Mouse (Mus musculus): ENCODE results near the gene Klf7. TPM values are rescaled to one million over a fixed set of nuclear protein-coding genes. Genes with fewer than 3 reads are reported as not detected.
A peak's percentile ranks its signal among the peaks of the same experiment; 100 is the strongest.

The Klf7 gene
- polyA plus RNA-seq, 1 experiment from 2014 or later: 17.9 TPM

DNA sequence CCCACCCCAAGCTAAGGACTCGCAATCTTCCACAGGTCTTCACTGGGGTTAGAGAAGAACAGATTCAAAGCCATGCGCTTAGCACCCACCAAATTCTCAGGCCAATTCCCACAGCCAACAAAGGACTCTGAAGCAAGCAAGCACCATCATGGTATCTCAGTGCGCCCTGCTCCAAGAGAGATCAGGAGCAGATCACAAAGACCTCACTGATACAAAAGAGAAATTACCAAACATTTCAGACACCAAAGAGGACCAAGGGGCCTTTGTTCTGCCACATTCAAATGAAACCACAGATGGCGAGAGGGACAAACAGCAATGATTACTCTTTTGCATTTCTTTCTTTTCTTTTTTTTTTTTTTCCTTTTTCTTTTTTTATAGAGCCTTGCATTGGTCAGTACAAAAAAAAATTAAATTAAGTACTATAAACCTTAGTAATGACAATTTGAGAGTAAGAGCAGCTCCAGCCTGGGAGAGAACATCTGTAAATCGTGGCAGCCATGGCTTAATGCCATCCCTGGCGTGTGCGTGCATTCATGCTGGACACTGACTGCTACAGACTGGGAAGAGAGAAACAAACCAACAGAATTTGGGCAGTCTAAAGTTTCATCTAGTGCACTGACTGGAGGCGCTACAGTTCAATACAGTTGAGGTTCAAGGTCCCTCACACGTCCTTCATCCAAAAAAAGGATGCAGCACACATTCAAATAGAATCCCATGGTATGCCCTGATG, 89.4 kb downstream of the Klf7 start:
- no peaks in the 10 kb centered on the region; the same call in 1 of the 2 replicates for H3K36me3 ChIP-seq (ENCODE audit: insufficient read depth, low read length)
- no peak overlapping the region for H3K4me3 ChIP-seq (replicated peaks; ENCODE audit: low read depth, low read length)
- no peak for ATAC-seq (replicated peaks; ENCODE audit: low FRiP score, low read depth)
- WGBS: 89% methylated on average over 9 of the region's 9 CpGs
- no peak for TF ChIP-seq CTCF (IDR thresholded peaks at IDR 0.05; ENCODE audit: low read depth)
- no peak overlapping the region for H3K4me2 ChIP-seq (ENCODE audit: low read length)
- no peak overlapping the region for H3K27ac ChIP-seq
- H3K9me3 ChIP-seq (replicated peaks; ENCODE audit: low read length): no peaks in the 10 kb centered on the region
- H3K9ac ChIP-seq (ENCODE audit: low read depth, low read length): no peak overlapping the region
- H3K27me3 ChIP-seq (ENCODE audit: insufficient read depth, low read length): no peaks in the 10 kb centered on the region
- H3K4me1 ChIP-seq (replicated peaks; ENCODE audit: insufficient read depth, low read length): 0 out of 2 replicates have a peak, but pooled peaks cover 6% of the 10 kb centered on the region
- no peak for DNase-seq (ENCODE audit: low spot score)

GRCm38 (mm10) chr1:64021986-64022385, 100.1 kb downstream of the Klf7 start:
- H3K27ac ChIP-seq: no peak overlapping the region
- H3K4me3 ChIP-seq (replicated peaks; ENCODE audit: low read depth, low read length): no peak overlapping the region
- WGBS: 94% methylated on average over 3 of the region's 3 CpGs
- no peaks in the 10 kb centered on the region for H3K4me1 ChIP-seq (replicated peaks; ENCODE audit: insufficient read depth, low read length)
- no peaks in the 10 kb centered on the region for H3K36me3 ChIP-seq (ENCODE audit: insufficient read depth, low read length)
- no peaks in the 10 kb centered on the region for H3K9me3 ChIP-seq (replicated peaks; ENCODE audit: low read length)
- DNase-seq (ENCODE audit: low spot score): no peak
- TF ChIP-seq CTCF (IDR thresholded peaks at IDR 0.05; ENCODE audit: low read depth): no peak
- no peak overlapping the region for H3K4me2 ChIP-seq (ENCODE audit: low read length)
- no peaks in the 10 kb centered on the region for H3K27me3 ChIP-seq (ENCODE audit: insufficient read depth, low read length)
- no peak for ATAC-seq (replicated peaks; ENCODE audit: low FRiP score, low read depth)
- H3K9ac ChIP-seq (ENCODE audit: low read depth, low read length): no peak overlapping the region

DNA sequence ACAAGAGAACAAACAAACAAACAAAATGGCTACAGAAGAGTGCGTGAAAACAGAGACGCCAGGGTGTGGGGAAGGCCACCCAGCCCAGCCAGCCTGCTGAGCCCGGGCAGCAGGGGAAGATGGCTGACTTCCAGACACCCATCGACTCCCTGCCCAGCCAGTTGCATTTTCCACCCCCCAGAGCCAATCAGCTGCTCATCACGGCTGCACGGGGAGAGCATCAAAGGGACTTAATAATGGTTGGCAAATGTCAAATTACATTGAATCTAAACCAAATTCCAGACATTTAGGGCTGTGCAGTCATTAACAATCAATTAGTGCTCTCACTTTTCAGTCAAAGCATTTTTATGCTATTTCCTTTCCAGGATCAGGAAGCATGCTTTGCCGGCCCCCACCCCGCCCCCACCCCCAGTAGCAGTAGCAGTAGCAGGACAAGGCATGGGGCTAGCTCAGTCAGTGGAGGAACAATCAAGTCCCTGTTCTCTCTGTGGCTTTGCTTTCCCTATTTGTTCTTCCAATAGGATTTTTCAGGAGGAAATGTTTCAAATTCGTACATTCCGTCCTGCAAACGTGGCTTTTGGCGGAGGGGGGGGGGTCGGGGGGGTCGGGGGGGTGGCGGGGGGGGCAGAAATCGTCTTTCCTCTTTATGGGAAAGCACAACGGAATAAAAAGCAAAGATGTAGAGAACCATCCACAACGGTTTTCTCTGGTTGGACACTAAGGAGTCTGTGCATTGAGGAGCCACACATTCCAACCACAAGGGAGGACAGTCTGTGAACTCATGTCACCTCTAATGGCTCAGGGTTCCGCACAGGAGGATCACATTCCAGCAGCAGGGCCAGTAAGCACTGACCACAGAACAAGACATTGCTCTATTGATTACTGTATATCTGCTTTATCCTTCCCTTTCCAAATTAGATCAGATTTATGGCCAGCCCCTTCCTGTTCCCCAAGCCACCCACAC, 101.1 kb downstream of the Klf7 start:
- Histone ChIP-seq H3K4me2 (ENCODE audit: low read length) (peak overlapping the region; percentile 41), H3K9ac (ENCODE audit: low read depth, low read length) (no peak overlapping the region), H3K4me1 (replicated peaks; ENCODE audit: insufficient read depth, low read length) (no peaks in the 10 kb centered on the region), H3K4me3 (replicated peaks; ENCODE audit: low read depth, low read length) (no peak overlapping the region), H3K27me3 (ENCODE audit: insufficient read depth, low read length) (no peaks in the 10 kb centered on the region), H3K36me3 (ENCODE audit: insufficient read depth, low read length) (no peaks in the 10 kb centered on the region), H3K27ac (peak overlapping the region; percentile 19), H3K9me3 (replicated peaks; ENCODE audit: low read length) (no peaks in the 10 kb centered on the region)
- peak; percentile 37; the same call in 1 of the 2 replicates for TF ChIP-seq CTCF (IDR thresholded peaks at IDR 0.05; ENCODE audit: low read depth)
- WGBS: 16% methylated on average over 19 of the region's 19 CpGs
- ATAC-seq (replicated peaks; ENCODE audit: low FRiP score, low read depth): peak; percentile 50; the same call in 1 of the 2 replicates
- DNase-seq (ENCODE audit: low spot score): peak; percentile 71

GRCm38 (mm10) chr1:64019127-64019635, 102.9 kb downstream of the Klf7 start:
- Histone ChIP-seq H3K27ac (no peak overlapping the region), H3K27me3 (ENCODE audit: insufficient read depth, low read length) (no peaks in the 10 kb centered on the region), H3K9ac (ENCODE audit: low read depth, low read length) (no peak overlapping the region), H3K4me2 (ENCODE audit: low read length) (peak overlapping the region; percentile 26; the same call in 1 of the 2 replicates), H3K9me3 (replicated peaks; ENCODE audit: low read length) (no peaks in the 10 kb centered on the region), H3K36me3 (ENCODE audit: insufficient read depth, low read length) (no peaks in the 10 kb centered on the region), H3K4me1 (replicated peaks; ENCODE audit: insufficient read depth, low read length) (no peaks in the 10 kb centered on the region), H3K4me3 (replicated peaks; ENCODE audit: low read depth, low read length) (no peak overlapping the region)
- ATAC-seq (replicated peaks; ENCODE audit: low FRiP score, low read depth): no peak
- TF ChIP-seq CTCF (IDR thresholded peaks at IDR 0.05; ENCODE audit: low read depth): no peak
- no peak for DNase-seq (ENCODE audit: low spot score)
- 59% methylated on average over 6 of the region's 6 CpGs for WGBS

- Histone ChIP-seq H3K4me3 (replicated peaks; ENCODE audit: low read depth, low read length) (no peak overlapping the region), H3K36me3 (ENCODE audit: insufficient read depth, low read length) (no peaks in the 10 kb centered on the region), H3K9ac (ENCODE audit: low read depth, low read length) (no peak overlapping the region), H3K27ac (peak overlapping the region; percentile 36; the same call in 1 of the 2 replicates), H3K27me3 (ENCODE audit: insufficient read depth, low read length) (no peaks in the 10 kb centered on the region), H3K4me1 (replicated peaks; ENCODE audit: insufficient read depth, low read length) (no peaks in the 10 kb centered on the region), H3K9me3 (replicated peaks; ENCODE audit: low read length) (no peaks in the 10 kb centered on the region), H3K4me2 (ENCODE audit: low read length) (peak overlapping the region; percentile 26)
- peak; percentile 44 for DNase-seq (ENCODE audit: low spot score)
- no peak for ATAC-seq (replicated peaks; ENCODE audit: low FRiP score, low read depth)
- WGBS: 41% methylated on average over 16 of the region's 16 CpGs
- no peak for TF ChIP-seq CTCF (IDR thresholded peaks at IDR 0.05; ENCODE audit: low read depth)
These were observed 103.5 kb downstream of the Klf7 start for GRCm38 (mm10) chr1:64018466-64019077.

DNA sequence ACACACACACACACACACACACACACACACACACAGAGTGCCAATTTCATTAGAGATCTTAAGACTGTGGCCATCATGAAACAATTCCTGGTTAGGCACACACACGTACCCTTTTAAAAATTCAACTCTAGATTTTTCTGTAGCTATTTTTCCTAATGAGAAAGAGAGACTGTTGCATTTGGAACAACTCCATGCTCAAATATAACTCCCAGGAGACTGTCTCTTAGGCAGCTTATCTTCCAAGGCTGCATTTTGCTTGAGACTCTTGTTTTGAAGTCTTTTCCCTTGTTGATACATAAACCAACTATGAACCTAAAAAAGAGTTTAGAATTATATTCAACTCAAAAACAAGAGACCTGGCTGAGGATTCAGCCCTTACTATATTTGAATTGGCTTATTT, 108.0 kb downstream of the Klf7 start:
- Histone ChIP-seq H3K9me3 (replicated peaks; ENCODE audit: low read length) (no peaks in the 10 kb centered on the region), H3K36me3 (ENCODE audit: insufficient read depth, low read length) (no peaks in the 10 kb centered on the region), H3K9ac (ENCODE audit: low read depth, low read length) (no peak overlapping the region), H3K27ac (no peak overlapping the region), H3K4me3 (replicated peaks; ENCODE audit: low read depth, low read length) (no peak overlapping the region), H3K4me1 (replicated peaks; ENCODE audit: insufficient read depth, low read length) (no peaks in the 10 kb centered on the region), H3K4me2 (ENCODE audit: low read length) (no peak overlapping the region), H3K27me3 (ENCODE audit: insufficient read depth, low read length) (no peaks in the 10 kb centered on the region)
- DNase-seq (ENCODE audit: low spot score): peak; percentile 65
- WGBS: 61% methylated on average over 1 of the region's 1 CpGs
- ATAC-seq (replicated peaks; ENCODE audit: low FRiP score, low read depth): no peak
- no peak for TF ChIP-seq CTCF (IDR thresholded peaks at IDR 0.05; ENCODE audit: low read depth)

Data from kidney, postnatal 0 days (tissue).